Mouse (Mus musculus): ENCODE data around the gene Fsd1l. TPM values are rescaled to one million over a fixed set of nuclear protein-coding genes. Genes with fewer than 3 reads are reported as not detected.

Fsd1l gene
- total and polyA plus RNA-seq, 3 experiments, result not detected

- no peak for TF ChIP-seq MAFK (IDR thresholded peaks at IDR 0.05; ENCODE audit: borderline replicate concordance, low read depth, low read length)
Observed at GRCm38 (mm10) chr4:53620104-53620503, 11.2 kb upstream of the Fsd1l start (continued).

DNA sequence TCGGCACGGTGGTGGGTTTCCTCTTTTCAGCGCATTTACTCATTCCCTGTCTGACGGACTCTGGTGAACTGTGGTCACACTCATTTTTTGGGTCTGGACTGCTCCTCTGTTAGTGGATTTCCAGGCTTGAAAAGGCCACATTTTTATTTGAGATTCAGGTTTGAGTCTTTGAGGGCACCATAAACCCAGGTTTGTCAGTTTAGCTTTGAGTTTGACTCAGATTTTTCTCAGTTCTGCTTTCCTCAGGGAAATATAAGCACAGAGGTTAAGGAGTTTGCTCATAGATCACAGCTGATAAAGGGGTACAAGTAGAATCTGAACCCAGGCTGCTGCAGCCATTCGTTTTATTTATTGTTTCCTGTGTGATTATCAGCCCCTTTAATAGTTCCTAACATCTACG lies 10.2 kb upstream of the Fsd1l start:
- H3K27me3 ChIP-seq (ENCODE audit: control insufficient read depth in 1 of 2, insufficient read depth in 2 of 2, low read length in 2 of 2), result no peaks in the 10 kb centered on the region; a peak in 2 of 4 replicates
- no peak for DNase-seq (ENCODE audit: low read depth, low spot score)
- no peak overlapping the region for H3K27ac ChIP-seq (ENCODE audit: control insufficient read depth, low read depth, low read length)
- H3K9me3 ChIP-seq (replicated peaks; ENCODE audit: insufficient read depth, low read length), result no peaks in the 10 kb centered on the region
- no peak for TF ChIP-seq USF2 (IDR thresholded peaks at IDR 0.05; ENCODE audit: borderline replicate concordance in 1 of 2, insufficient read depth in 1 of 2, low read depth in 1 of 2, low read length in 2 of 2)
- no peak for TF ChIP-seq RCOR1 (IDR thresholded peaks at IDR 0.05; ENCODE audit: low read depth, low read length)
- TF ChIP-seq ETS1 (IDR thresholded peaks at IDR 0.05; ENCODE audit: low read depth, low read length), result no peak
- TF ChIP-seq ELF1 (IDR thresholded peaks at IDR 0.05; ENCODE audit: low read depth, low read length), result no peak
- TF ChIP-seq KAT2A (conservative IDR thresholded peaks at IDR 0.05; ENCODE audit: low read depth, low read length), result no peak
- no peak for TF ChIP-seq TCF12 (IDR thresholded peaks at IDR 0.05; ENCODE audit: low read depth, low read length)
- no peak for TF ChIP-seq JUND (IDR thresholded peaks at IDR 0.05; ENCODE audit: low read depth, low read length)
- TF ChIP-seq NELFE (IDR thresholded peaks at IDR 0.05; ENCODE audit: low read depth, low read length), result no peak
- no peak for TF ChIP-seq POLR2A (IDR thresholded peaks at IDR 0.05; ENCODE audit: control insufficient read depth in 1 of 2, insufficient read depth in 1 of 2, low read depth in 1 of 2, low read length in 2 of 2, poor library complexity in 1 of 2)
- no peak for TF ChIP-seq MXI1 (IDR thresholded peaks at IDR 0.05; ENCODE audit: low read depth, low read length)
- TF ChIP-seq MYB (IDR thresholded peaks at IDR 0.05; ENCODE audit: low read depth, low read length), result no peak
- TF ChIP-seq POLR2AphosphoS2 (IDR thresholded peaks at IDR 0.05; ENCODE audit: low read length), result no peak
- TF ChIP-seq MYC (IDR thresholded peaks at IDR 0.05; ENCODE audit: low read depth, low read length), result no peak
- TF ChIP-seq CTCF (IDR thresholded peaks at IDR 0.05 in 2 of 3, conservative IDR thresholded peaks at IDR 0.05 in 1 of 3; ENCODE audit: control insufficient read depth in 1 of 3, insufficient read depth in 1 of 3, low read depth in 2 of 3, low read length in 3 of 3, poor library complexity in 1 of 3, severe bottlenecking in 1 of 3), result no peak
- TF ChIP-seq BHLHE40 (IDR thresholded peaks at IDR 0.05; ENCODE audit: borderline replicate concordance, low read depth, low read length), result no peak
- no peak for TF ChIP-seq ZC3H11A (IDR thresholded peaks at IDR 0.05; ENCODE audit: low read depth, low read length)
- TF ChIP-seq MEF2A (IDR thresholded peaks at IDR 0.05; ENCODE audit: extremely low read depth, insufficient replicate concordance, low read depth, low read length, poor library complexity, severe bottlenecking), result no peak
- no peak for TF ChIP-seq MAFK (IDR thresholded peaks at IDR 0.05; ENCODE audit: borderline replicate concordance, low read depth, low read length)
- no peaks in the 10 kb centered on the region for H3K36me3 ChIP-seq (ENCODE audit: control insufficient read depth in 1 of 2, insufficient read depth in 2 of 2, low read length in 2 of 2)
- H3K4me3 ChIP-seq (ENCODE audit: control insufficient read depth in 1 of 2, insufficient read depth in 1 of 2, low read depth in 2 of 2, low read length in 2 of 2), result no peak overlapping the region
- no peaks in the 10 kb centered on the region for H3K4me1 ChIP-seq (ENCODE audit: control insufficient read depth in 1 of 2, insufficient read depth in 2 of 2, low read length in 2 of 2)
- no peak overlapping the region for H3K9ac ChIP-seq (ENCODE audit: control insufficient read depth, low read depth, low read length, poor library complexity, severe bottlenecking)
- no peaks in the 10 kb centered on the region for H3K79me2 ChIP-seq (ENCODE audit: control insufficient read depth, insufficient read depth, low read length, poor library complexity)

DNA sequence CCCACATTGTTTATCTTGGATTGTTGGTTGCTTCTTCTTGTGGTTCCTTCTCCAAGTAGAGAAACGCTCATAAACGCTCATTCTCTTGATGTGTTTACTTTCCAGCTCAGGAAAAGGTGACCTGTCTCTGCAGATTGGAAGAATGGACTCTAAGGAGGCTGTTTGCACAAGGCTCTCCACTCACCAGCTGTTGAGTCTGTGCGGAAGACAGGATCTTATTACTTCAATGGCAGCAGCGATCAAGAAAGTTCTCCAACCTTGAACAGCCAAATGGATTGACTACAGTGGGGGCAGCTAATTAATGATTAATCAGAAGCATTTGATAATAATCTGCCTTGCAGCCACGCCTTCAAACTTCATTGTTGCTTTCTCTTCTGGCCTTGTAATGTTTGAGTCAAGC lies 9.8 kb upstream of the Fsd1l start:
- Histone ChIP-seq H3K9me3 (replicated peaks; ENCODE audit: insufficient read depth, low read length) (no peaks in the 10 kb centered on the region), H3K27ac (ENCODE audit: control insufficient read depth, low read depth, low read length) (no peak overlapping the region), H3K79me2 (ENCODE audit: control insufficient read depth, insufficient read depth, low read length, poor library complexity) (no peaks in the 10 kb centered on the region), H3K4me1 (ENCODE audit: control insufficient read depth in 1 of 2, insufficient read depth in 2 of 2, low read length in 2 of 2) (no peaks in the 10 kb centered on the region), H3K9ac (ENCODE audit: control insufficient read depth, low read depth, low read length, poor library complexity, severe bottlenecking) (no peak overlapping the region), H3K36me3 (ENCODE audit: control insufficient read depth in 1 of 2, insufficient read depth in 2 of 2, low read length in 2 of 2) (no peaks in the 10 kb centered on the region), H3K27me3 (ENCODE audit: control insufficient read depth in 1 of 2, insufficient read depth in 2 of 2, low read length in 2 of 2) (no peaks in the 10 kb centered on the region; a peak in 2 of 4 replicates), H3K4me3 (ENCODE audit: control insufficient read depth in 1 of 2, insufficient read depth in 1 of 2, low read depth in 2 of 2, low read length in 2 of 2) (no peak overlapping the region)
- no peak for DNase-seq (ENCODE audit: low read depth, low spot score)
- TF ChIP-seq TCF12 (IDR thresholded peaks at IDR 0.05; ENCODE audit: low read depth, low read length) (no peak), KAT2A (conservative IDR thresholded peaks at IDR 0.05; ENCODE audit: low read depth, low read length) (no peak)

All from MEL (cell line).